Mouse (Mus musculus) heart, embryonic 13.5 days (tissue): Measurements from ENCODE around the gene Gucy2d. TPM values are rescaled to one million over a fixed set of nuclear protein-coding genes. Genes with fewer than 3 reads are reported as not detected.
A peak's percentile ranks its signal among the peaks of the same experiment; 100 is the strongest.

Source experiments
- ATAC-seq: fragments of 200-750 bp; cut with Nextera tagmentation; 2 replicates; pipeline ENCODE4 v1.8.0; 2017; ENCODE audit warnings: moderate TSS enrichment; ENCODE audit not compliant: insufficient number of reproducible peaks, low FRiP score, low TSS enrichment; ENCODE audit errors: extremely low read depth
- H3K27ac ChIP-seq: fragments of 300-500 bp; sonication (generic); replicated peaks from 2 replicates; pipeline ENCODE4 v1.5.1; 2015; ENCODE audit warnings: moderate library complexity, mild to moderate bottlenecking, inconsistent platforms
- H3K27me3 ChIP-seq: fragments of 300-500 bp; sonication (generic); replicated peaks from 2 replicates; pipeline ENCODE4 v1.6.1; 2015; ENCODE audit warnings: mild to moderate bottlenecking, inconsistent platforms
- H3K36me3 ChIP-seq: fragments of 300-500 bp; sonication (generic); 2 replicates; pipeline ENCODE4 v1.6.1; 2015; ENCODE audit warnings: mild to moderate bottlenecking, inconsistent platforms
- H3K4me1 ChIP-seq: fragments of 300-500 bp; sonication (generic); 2 replicates; pipeline ENCODE4 v1.6.1; 2015; ENCODE audit warnings: inconsistent platforms
- H3K4me2 ChIP-seq: fragments of 300-500 bp; sonication (generic); 2 replicates; pipeline ENCODE4 v1.6.1; 2015; ENCODE audit warnings: inconsistent platforms, mild to moderate bottlenecking, moderate library complexity
- H3K4me3 ChIP-seq: fragments of 300-500 bp; sonication (generic); 2 replicates; pipeline ENCODE4 v1.5.1; 2015; ENCODE audit warnings: moderate library complexity, mild to moderate bottlenecking, inconsistent platforms
- H3K9ac ChIP-seq: fragments of 300-500 bp; sonication (generic); 2 replicates; pipeline ENCODE4 v1.6.1; 2015; ENCODE audit warnings: inconsistent platforms, mild to moderate bottlenecking, moderate library complexity
- H3K9me3 ChIP-seq: fragments of 300-500 bp; sonication (generic); 2 replicates; pipeline ENCODE4 v1.6.1; 2016; ENCODE audit warnings: inconsistent platforms
- WGBS: fragments of 180-500 bp; shearing (Covaris S2); methylation state at CpG from one replicate; pipeline ENCODE4 v1.1.7; 2015; ENCODE audit warnings: mixed read lengths; 5-methylcytosine and 5-hydroxymethylcytosine counted together
- polyA plus RNA-seq: library from polyadenylated mRNA; unstranded; fragments of >200 nt; fragmentation: Nextera tagmentation; extraction: Ambion mirVana; gene quantifications from 2 replicates; pipeline ENCODE4 v1.2.1, GENCODE M21; 2015

The Gucy2d gene
- polyA plus RNA-seq, 1 experiment from 2014 or later, result not detected

DNA sequence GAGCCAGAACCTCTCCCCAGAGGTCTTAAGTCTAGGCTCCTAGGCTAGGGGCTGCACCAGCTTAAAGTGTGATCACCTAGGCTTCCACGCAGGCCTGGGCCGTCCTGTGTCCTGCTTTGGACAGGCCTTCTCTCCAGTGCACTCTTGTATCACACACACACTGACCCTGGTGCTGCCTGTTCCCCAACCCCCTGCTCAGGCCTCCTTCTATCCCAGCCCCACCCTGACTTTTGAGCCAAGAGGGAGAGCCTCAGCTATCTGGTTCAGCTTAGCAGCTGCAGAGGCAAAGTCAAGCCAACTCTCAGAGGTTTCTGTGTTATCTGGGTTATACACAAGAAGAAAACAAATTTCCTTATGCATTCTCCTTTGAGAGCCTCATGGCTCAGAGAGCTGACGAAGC is 60.3 kb downstream of the Gucy2d start:
- 68% methylated on average over 3 of the region's 3 CpGs for WGBS
- H3K4me2 ChIP-seq, result no peak overlapping the region
- H3K4me3 ChIP-seq, result no peak overlapping the region
- ATAC-seq, result no peak
- peaks cover 45% of the 10 kb centered on the region for H3K4me1 ChIP-seq
- H3K27me3 ChIP-seq, result peaks cover 5% of the 10 kb centered on the region; the same call in 1 of the 2 replicates
- no peaks in the 10 kb centered on the region for H3K9me3 ChIP-seq
- H3K36me3 ChIP-seq, result peaks cover 10% of the 10 kb centered on the region
- peak overlapping the region; percentile 1 for H3K27ac ChIP-seq
- no peak overlapping the region for H3K9ac ChIP-seq

DNA sequence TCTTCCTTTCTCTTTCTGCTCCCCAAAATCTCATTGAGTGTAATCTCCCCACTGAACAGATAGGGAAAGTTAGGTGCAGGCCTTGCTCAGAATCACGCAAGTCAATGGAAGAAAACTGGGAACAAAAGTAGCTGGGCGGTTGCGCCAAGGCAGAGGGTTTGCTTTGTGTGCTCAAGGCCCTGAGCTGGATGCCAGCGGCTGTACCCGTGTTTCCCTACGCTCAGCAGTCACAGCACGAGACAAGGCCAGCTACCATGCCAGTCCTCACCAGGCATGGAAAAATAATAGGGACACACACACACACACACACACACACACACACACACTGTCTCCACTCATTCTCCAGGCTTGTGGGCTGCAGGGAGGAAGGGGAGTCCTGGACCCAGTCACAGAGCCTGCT is 60.9 kb downstream of the Gucy2d start:
- Histone ChIP-seq H3K36me3 (peaks cover 10% of the 10 kb centered on the region), H3K4me2 (no peak overlapping the region), H3K9me3 (no peaks in the 10 kb centered on the region), H3K4me1 (peaks cover 49% of the 10 kb centered on the region), H3K27ac (0 out of 2 replicates have a peak overlapping the region, but pooled peaks have one; percentile 1), H3K27me3 (no peaks in the 10 kb centered on the region; the same call in 1 of the 2 replicates), H3K4me3 (no peak overlapping the region), H3K9ac (no peak overlapping the region)
- WGBS, result 88% methylated on average over 7 of the region's 7 CpGs
- ATAC-seq, result no peak

DNA sequence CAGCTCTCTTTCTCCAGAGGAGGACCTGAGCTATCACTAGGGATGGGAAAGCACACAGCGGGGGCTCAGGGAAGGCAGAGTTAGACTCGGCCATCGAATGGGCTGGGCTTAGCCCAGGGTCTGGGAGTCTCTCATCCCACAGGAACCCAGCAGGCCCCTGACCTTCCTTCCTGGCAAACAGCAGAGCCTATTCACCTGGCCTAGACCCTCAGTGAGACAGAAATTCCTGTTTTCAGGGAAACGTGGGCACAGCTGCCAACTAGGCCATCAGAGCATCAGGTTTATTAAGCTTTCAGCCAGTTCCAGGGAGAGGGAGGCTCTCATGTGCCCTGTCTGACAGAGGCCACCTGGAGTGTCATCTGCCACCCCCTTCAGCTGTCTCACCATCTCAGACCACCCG is 62.7 kb downstream of the Gucy2d start:
- Histone ChIP-seq H3K27ac (peak overlapping the region; percentile 9; the same call in 1 of the 2 replicates), H3K36me3 (peaks cover 10% of the 10 kb centered on the region), H3K4me3 (no peak overlapping the region), H3K4me2 (no peak overlapping the region), H3K9ac (0 out of 2 replicates have a peak overlapping the region, but pooled peaks have one; percentile 3), H3K9me3 (no peaks in the 10 kb centered on the region), H3K27me3 (no peaks in the 10 kb centered on the region; the same call in 1 of the 2 replicates), H3K4me1 (peaks cover 49% of the 10 kb centered on the region)
- ATAC-seq, result no peak
- WGBS, result 40% methylated on average over 5 of the region's 5 CpGs

DNA sequence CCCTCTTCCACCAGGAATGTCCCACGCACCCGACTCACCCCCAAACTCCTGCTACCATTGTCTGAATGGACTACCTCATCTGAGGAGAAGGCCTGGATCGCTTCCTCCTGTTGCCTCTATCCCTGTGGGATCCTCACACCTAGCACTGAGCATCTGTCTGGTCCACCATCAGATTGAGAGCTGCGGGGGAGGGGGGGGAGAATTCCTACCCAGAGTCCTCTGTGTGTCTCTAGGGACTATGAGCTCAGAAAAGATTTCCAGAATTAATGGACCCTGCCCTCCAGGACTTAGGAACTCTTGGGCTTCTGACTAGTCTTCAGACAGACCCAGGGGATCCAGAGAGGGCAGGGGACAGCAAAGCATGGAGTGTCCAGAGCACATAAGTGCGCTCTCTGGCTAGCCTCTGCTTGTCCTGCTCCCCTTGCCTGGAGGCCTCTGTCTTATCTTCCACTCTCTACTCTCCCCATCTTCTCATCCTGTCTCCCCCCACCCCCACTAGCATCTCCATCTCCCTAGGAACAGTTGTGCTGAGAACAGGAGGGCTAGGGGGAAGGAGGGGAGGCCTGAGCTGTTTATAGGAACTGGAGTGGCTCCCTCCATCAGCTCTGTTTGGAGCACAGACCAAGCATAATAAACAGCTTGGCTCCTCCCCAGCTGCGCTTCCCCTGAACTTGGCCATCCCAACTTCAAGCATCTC is 63.9 kb downstream of the Gucy2d start:
- peak overlapping the region; percentile 33; the same call in 1 of the 2 replicates for H3K9ac ChIP-seq
- no peaks in the 10 kb centered on the region for H3K9me3 ChIP-seq
- H3K36me3 ChIP-seq, result 0 out of 2 replicates have a peak, but pooled peaks cover 3% of the 10 kb centered on the region
- no peak overlapping the region for H3K4me2 ChIP-seq
- H3K27ac ChIP-seq, result peak overlapping the region; percentile 52
- no peaks in the 10 kb centered on the region; the same call in 1 of the 2 replicates for H3K27me3 ChIP-seq
- WGBS, result 67% methylated on average over 6 of the region's 6 CpGs
- no peak for ATAC-seq
- no peak overlapping the region for H3K4me3 ChIP-seq
- H3K4me1 ChIP-seq, result peaks cover 49% of the 10 kb centered on the region

DNA sequence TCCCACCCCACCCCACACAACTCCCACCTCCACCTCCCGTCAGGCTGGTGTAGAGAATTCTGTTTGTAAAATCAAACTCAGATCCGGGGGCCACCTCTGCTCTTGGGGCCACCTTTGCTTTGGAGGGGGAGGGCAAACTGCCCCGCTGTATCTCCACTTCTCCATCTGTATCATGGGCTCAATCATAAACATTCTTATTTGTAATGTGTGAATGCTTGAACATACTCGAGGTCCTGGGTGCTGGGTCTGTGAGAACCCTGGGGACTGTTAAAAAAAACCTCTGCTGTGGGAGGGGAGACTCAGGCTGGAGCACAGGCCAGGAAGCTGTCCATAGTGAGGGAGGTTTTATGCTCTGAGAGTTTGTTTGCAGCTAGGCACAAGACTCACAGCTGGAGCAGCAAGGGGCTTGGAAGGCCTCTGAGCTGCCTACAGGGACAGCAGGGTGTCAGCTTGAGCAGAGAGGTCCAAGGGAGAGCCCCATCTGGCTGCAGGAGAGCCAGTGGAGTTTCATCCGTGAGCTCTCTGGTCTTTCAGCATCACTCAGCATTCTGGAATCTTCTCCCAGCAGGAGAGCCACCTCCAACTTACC is 64.6 kb downstream of the Gucy2d start:
- Histone ChIP-seq H3K4me1 (peaks cover 44% of the 10 kb centered on the region), H3K9me3 (no peaks in the 10 kb centered on the region), H3K27ac (peak overlapping the region; percentile 52), H3K4me3 (no peak overlapping the region), H3K36me3 (no peaks in the 10 kb centered on the region), H3K9ac (0 out of 2 replicates have a peak overlapping the region, but pooled peaks have one; percentile 33), H3K4me2 (no peak overlapping the region), H3K27me3 (no peaks in the 10 kb centered on the region)
- ATAC-seq, result no peak
- WGBS, result 21% methylated on average over 5 of the region's 5 CpGs

DNA sequence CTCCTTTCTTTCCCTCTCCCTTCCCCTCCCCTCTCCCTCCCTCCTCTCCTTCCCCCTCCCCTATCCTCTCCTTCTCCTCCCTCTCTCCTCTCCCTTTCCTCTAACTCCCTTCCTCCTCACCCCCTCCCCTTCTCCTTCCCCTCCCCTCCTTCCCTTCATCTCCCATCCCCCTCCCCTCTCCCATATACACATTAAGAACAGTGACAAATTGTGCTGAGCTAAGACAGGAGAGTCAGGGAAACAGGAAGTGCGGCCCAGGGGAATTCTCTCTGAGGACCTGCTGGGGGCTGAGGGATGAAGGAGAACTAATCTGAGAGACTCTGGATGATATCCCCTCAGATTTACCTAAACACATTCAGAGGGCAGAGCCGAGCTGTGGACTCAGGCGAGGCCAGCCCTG is 65.4 kb downstream of the Gucy2d start:
- Histone ChIP-seq H3K27me3 (no peaks in the 10 kb centered on the region), H3K4me3 (no peak overlapping the region), H3K36me3 (no peaks in the 10 kb centered on the region), H3K4me2 (no peak overlapping the region), H3K27ac (no peak overlapping the region), H3K9me3 (no peaks in the 10 kb centered on the region), H3K9ac (no peak overlapping the region), H3K4me1 (peaks cover 38% of the 10 kb centered on the region)
- WGBS, result 31% methylated on average over 3 of the region's 3 CpGs
- no peak for ATAC-seq

DNA sequence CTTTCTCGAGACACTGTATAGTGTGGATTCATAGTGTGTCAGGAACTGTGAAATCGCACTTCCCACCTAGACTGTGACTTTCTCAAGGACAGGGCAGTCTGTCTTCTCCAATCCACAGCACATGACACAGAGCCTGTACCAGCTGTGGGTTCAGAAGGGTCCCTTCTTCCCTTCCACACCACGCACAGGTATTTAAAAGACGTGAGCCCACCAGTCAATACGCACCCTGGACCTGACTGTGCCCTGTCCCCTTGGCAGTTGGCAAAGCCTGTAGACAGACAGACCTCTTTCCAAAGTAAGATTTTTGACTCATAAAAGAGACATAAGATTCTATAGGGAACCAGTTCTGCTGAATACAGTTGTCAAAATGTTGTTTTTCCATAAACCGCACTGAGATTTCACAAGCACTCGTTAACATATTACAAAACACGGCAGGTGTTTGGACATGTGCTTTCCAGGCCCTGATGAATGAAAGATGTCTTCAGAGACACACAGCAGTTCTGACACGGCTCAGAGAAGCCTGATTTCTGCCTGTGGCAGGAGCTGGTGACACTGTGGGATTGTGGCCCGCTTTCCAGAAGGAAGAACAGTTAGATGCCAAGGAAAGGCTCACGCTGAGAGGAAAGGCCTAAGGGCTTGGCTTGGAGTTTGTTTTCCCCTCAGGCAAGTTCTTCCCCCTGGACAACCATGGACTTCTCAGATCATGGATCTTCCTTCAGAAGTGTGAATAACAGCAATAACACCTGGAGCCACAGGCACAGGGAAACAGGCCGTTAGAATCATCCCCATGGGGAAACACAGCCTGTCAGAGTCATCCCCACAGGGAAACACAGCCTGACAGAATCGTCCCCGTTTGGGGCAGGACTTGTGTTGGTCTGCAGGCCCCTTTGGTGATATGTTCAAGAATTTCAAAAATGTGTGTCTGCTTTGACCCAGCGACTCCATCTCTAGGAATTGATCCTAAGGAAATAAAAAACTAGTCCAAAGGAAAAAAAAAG is 71.0 kb downstream of the Gucy2d start:
- no peak overlapping the region for H3K4me3 ChIP-seq
- H3K27me3 ChIP-seq, result no peaks in the 10 kb centered on the region
- H3K9me3 ChIP-seq, result no peaks in the 10 kb centered on the region
- H3K36me3 ChIP-seq, result no peaks in the 10 kb centered on the region
- peak overlapping the region; percentile 52; the same call in 1 of the 2 replicates for H3K9ac ChIP-seq
- no peak for ATAC-seq
- 0 out of 2 replicates have a peak, but pooled peaks cover 11% of the 10 kb centered on the region for H3K4me1 ChIP-seq
- H3K4me2 ChIP-seq, result no peak overlapping the region
- 61% methylated on average over 15 of the region's 15 CpGs for WGBS
- H3K27ac ChIP-seq, result no peak overlapping the region

DNA sequence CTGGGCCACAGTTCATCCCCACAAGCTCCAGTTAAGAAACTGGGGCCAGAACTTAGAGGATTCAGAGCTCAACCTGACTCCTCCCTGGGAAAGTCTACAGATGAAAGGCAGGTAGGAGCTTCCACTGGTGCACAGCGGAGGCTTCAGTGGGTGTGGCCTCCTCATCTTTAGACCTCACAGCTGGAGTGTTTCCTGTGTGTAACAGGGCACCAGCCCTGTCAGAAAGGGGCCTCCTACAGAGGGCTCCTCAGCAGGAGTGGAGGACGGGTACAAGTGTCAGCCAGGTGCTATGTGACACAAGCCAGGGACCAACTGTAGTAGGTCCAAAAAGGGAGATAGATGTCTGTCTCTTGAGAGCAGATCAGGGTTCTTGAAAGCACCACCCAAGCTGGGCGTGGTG is 73.0 kb downstream of the Gucy2d start:
- 49% methylated on average over 3 of the region's 3 CpGs for WGBS
- Histone ChIP-seq H3K4me1 (0 out of 2 replicates have a peak, but pooled peaks cover 11% of the 10 kb centered on the region), H3K4me2 (no peak overlapping the region), H3K9me3 (no peaks in the 10 kb centered on the region), H3K27me3 (no peaks in the 10 kb centered on the region), H3K27ac (no peak overlapping the region), H3K4me3 (no peak overlapping the region), H3K36me3 (no peaks in the 10 kb centered on the region), H3K9ac (no peak overlapping the region)
- no peak for ATAC-seq

DNA sequence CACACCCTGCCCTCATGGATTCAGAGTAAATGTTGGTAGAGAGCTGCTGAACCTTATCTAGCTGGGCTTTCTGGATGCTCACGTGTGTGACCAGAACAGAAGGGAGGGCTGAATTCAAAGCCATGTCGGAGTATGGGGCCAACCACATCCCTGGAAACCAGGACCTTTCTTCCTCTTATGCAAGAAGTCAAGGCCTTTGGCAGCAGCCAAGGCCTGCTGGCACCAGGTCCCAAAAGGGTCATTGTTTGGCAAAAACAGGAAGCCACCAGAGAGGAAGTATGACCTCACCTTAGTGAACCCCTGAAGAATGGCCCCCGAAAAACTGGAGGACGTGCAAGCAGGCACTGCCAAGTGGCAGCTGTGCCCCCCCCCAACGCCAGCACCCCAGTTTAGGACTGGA is 82.4 kb downstream of the Gucy2d start:
- no peak for ATAC-seq
- WGBS, result 74% methylated on average over 5 of the region's 5 CpGs
- Histone ChIP-seq H3K4me2 (no peak overlapping the region), H3K27me3 (no peaks in the 10 kb centered on the region; the same call in 1 of the 2 replicates), H3K9me3 (no peaks in the 10 kb centered on the region), H3K36me3 (no peaks in the 10 kb centered on the region), H3K4me1 (peaks cover 42% of the 10 kb centered on the region), H3K4me3 (no peak overlapping the region), H3K9ac (no peak overlapping the region), H3K27ac (peak overlapping the region; percentile 55; the same call in 1 of the 2 replicates)

DNA sequence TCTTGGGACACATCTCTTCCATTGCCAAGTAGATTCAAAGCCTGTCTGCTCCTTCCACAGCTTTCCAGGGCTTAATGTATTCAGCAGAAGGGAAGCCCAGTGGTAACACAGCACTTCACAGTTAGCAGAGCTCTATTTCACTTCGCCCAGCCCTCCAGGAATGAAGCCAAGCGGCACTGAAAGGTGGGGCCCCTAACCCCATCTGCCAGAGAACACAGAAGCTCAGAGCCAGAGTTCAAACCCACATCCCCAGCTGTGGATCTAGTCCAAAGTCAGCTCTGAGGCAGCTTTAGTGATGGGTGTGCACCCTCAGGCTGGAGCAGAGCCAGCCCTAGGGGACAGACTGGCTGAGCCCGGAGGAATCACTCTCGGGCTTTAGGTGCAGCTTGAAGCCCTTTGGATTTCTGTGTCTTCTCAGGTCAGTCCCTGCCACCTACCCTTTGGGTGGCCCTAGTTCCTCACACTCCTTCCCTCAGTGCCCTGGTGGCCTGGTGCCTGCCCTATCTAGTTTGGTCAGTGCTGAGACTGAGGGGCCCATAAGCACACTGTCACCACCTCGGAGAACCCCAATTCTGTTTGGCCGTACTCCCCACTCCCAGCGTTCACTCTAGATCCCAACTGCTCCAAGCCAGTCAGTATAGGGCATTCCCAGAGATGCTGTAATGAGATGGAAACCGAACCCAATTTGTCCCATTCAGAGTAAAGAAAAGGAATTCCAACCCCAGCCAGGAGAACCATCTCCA is 83.0 kb downstream of the Gucy2d start:
- WGBS, result 65% methylated on average over 8 of the region's 8 CpGs
- peaks cover 42% of the 10 kb centered on the region for H3K4me1 ChIP-seq
- peak overlapping the region; percentile 55 for H3K27ac ChIP-seq
- H3K27me3 ChIP-seq, result no peaks in the 10 kb centered on the region; the same call in 1 of the 2 replicates
- no peak for ATAC-seq
- no peaks in the 10 kb centered on the region for H3K36me3 ChIP-seq
- no peaks in the 10 kb centered on the region for H3K9me3 ChIP-seq
- H3K4me3 ChIP-seq, result no peak overlapping the region
- no peak overlapping the region for H3K4me2 ChIP-seq
- no peak overlapping the region for H3K9ac ChIP-seq
